Mouse (Mus musculus) heart, postnatal 10 days (tissue): ENCODE measurements around the gene Ckap2l. TPM values are rescaled to one million over a fixed set of nuclear protein-coding genes. Genes with fewer than 3 reads are reported as not detected.

Experiments
- DNase-seq, 2 experiments: peaks; one replicate each; pipeline ENCODE4 v3.0.0; 2021
- intact Hi-C: fragments of 180-260 bp; cut with DNase I; formaldehyde crosslinking; loops from one replicate; pipeline ENCODE4 v1.15.1; 2025
- total RNA-seq, 2 experiments: library from RNA; stranded (reverse); gene quantifications; 2 replicates each; pipeline ENCODE4 v1.2.3; 2021

Gene Ckap2l
- total RNA-seq, 2 experiments from 2014 or later, result 11.8 to 13.4 TPM

GRCm38 (mm10) chr2:129241845-129242833 is 54.9 kb downstream of the Ckap2l start:
- intact Hi-C loops, result no loop called here
- no peak for DNase-seq

- intact Hi-C loops, result no loop called here
- DNase-seq, result no peak
Observed at GRCm38 (mm10) chr2:129240726-129241432, 56.1 kb downstream of the Ckap2l start.

GRCm38 (mm10) chr2:129236526-129236925 is 60.5 kb downstream of the Ckap2l start:
- DNase-seq, result no peak
- intact Hi-C loops, result no loop called here

- DNase-seq, result no peak
- intact Hi-C loops, result no loop called here
Observed at GRCm38 (mm10) chr2:129234731-129235130, 62.3 kb downstream of the Ckap2l start.

- DNase-seq, result no peak
- intact Hi-C loops, result no loop called here
Observed at GRCm38 (mm10) chr2:129233803-129234477, 63.1 kb downstream of the Ckap2l start.

- intact Hi-C loops, result no loop called here
- DNase-seq, result no peak
Observed at GRCm38 (mm10) chr2:129233218-129233617, 63.8 kb downstream of the Ckap2l start.

- intact Hi-C loops, result no loop called here
Observed at GRCm38 (mm10) chr2:129232484-129232883, 64.5 kb downstream of the Ckap2l start.

GRCm38 (mm10) chr2:129232023-129232422 is 65.0 kb downstream of the Ckap2l start:
- DNase-seq, result no peak
- intact Hi-C loops, result no loop called here

More at GRCm38 (mm10) chr2:129232484-129232883, 64.5 kb downstream of the Ckap2l start:
- DNase-seq, result peak in 1 of 2 experiments; percentile 33

- intact Hi-C loops, result no loop called here
- no peak for DNase-seq
Observed at GRCm38 (mm10) chr2:129229316-129229715, 67.7 kb downstream of the Ckap2l start.

GRCm38 (mm10) chr2:129228571-129228970 is 68.4 kb downstream of the Ckap2l start:
- DNase-seq, result no peak
- intact Hi-C loops, result no loop called here

GRCm38 (mm10) chr2:129227709-129228108 is 69.3 kb downstream of the Ckap2l start:
- no peak for DNase-seq
- intact Hi-C loops, result no loop called here

- no peak for DNase-seq
- intact Hi-C loops, result no loop called here
Observed at GRCm38 (mm10) chr2:129227011-129227529, 69.9 kb downstream of the Ckap2l start.

GRCm38 (mm10) chr2:129226296-129226851 is 70.6 kb downstream of the Ckap2l start:
- DNase-seq, result no peak
- intact Hi-C loops, result no loop called here

- intact Hi-C loops, result no loop called here
- DNase-seq, result no peak
Observed at GRCm38 (mm10) chr2:129225251-129225819, 71.7 kb downstream of the Ckap2l start.

GRCm38 (mm10) chr2:129224178-129224577 is 72.8 kb downstream of the Ckap2l start:
- intact Hi-C loops, result no loop called here
- no peak for DNase-seq

- DNase-seq, result no peak
- intact Hi-C loops, result no loop called here
Observed at GRCm38 (mm10) chr2:129221097-129221632, 75.8 kb downstream of the Ckap2l start.

GRCm38 (mm10) chr2:129218537-129219105 is 78.4 kb downstream of the Ckap2l start:
- intact Hi-C loops, result no loop called here
- no peak for DNase-seq
